Mouse (Mus musculus): ENCODE results near the gene Olfr898. TPM values are rescaled to one million over a fixed set of nuclear protein-coding genes. Genes with fewer than 3 reads are reported as not detected.

The Olfr898 gene
- not detected in 2 replicates for polyA plus RNA-seq (2012; rRNA removed; ENCODE audit: low replicate concordance)

DNA sequence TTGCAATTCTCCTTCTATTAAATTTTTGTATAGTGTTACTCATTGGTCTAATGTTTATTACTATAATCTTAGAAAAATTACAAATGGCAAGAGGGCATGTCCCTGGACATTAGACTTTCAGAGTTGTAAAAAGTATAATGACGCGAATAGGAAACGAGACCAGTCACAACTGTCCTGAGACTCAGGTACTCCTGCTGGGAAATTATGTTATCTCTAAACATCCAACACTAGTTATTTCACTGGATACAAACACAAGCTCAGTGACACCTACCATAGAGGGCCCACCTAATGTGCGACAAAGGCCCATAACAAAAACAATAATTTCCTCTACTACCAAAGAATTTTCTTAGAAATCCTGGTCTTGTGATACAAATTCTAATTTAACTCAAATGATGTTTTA is at the start of gene Olfr898:
Gene Olfr898, plus strand, starts transcription at position 301 of the 400 bp plus-strand sequence.

GRCm38 (mm10) chr9:38328760-38329159 is 19.5 kb upstream of the Olfr898 start, which contains the start of gene Olfr25:
TSS of gene Olfr25 (plus strand) at chr9:38329060.

GRCm38 (mm10) chr9:38366596-38366995 is 18.4 kb downstream of the Olfr898 start, which contains the start of gene Olfr250:
TSS of gene Olfr250 (plus strand) at chr9:38366896.

GRCm38 (mm10) chr9:38376786-38377185 is 28.6 kb downstream of the Olfr898 start, which contains the start of gene Olfr251:
TSS of gene Olfr251 (plus strand) at chr9:38377086.

DNA sequence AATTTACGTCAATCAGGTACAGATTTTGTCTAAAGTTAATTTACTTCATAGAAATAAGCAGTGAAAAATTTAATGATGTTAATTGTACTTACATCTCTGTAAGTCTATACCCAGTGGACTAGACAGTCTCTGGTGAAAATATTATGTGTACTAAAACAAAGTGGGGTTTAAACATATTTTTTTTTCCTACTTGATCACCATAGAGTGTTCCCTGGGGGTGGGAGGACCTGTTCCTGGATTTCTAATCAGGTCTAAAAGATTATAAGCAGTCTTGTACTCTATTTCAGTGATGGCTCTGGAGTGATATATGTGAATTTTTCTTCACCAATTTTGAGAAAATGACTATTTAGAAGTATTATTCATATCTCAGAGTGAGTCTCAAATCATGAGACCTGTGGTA is 53.2 kb downstream of the Olfr898 start, which contains the start of gene Olfr147:
Gene Olfr147, plus strand, starts transcription at position 301 of the 400 bp plus-strand sequence.

Other genes starting within 250 kb of the Olfr898 start
- not detected in 2 replicates for gene Olfr888, start 240.3 kb upstream of the Olfr898 start, polyA plus RNA-seq (2012; rRNA removed; ENCODE audit: low replicate concordance)
- gene Olfr889, start 233.2 kb upstream of the Olfr898 start, polyA plus RNA-seq (2012; rRNA removed; ENCODE audit: low replicate concordance): not detected in 2 replicates
- not detected in 2 replicates for gene Olfr890, start 205.9 kb upstream of the Olfr898 start, polyA plus RNA-seq (2012; rRNA removed; ENCODE audit: low replicate concordance)
- not detected in 2 replicates for gene Olfr891, start 167.6 kb upstream of the Olfr898 start, polyA plus RNA-seq (2012; rRNA removed; ENCODE audit: low replicate concordance)
- gene Olfr893, start 140.0 kb upstream of the Olfr898 start, polyA plus RNA-seq (2012; rRNA removed; ENCODE audit: low replicate concordance): not detected in 2 replicates
- gene Olfr894, start 130.4 kb upstream of the Olfr898 start, polyA plus RNA-seq (2012; rRNA removed; ENCODE audit: low replicate concordance): not detected in 2 replicates
- gene Olfr143, start 95.6 kb upstream of the Olfr898 start, polyA plus RNA-seq (2012; rRNA removed; ENCODE audit: low replicate concordance): not detected in 2 replicates
- not detected in 2 replicates for gene Olfr895, start 80.6 kb upstream of the Olfr898 start, polyA plus RNA-seq (2012; rRNA removed; ENCODE audit: low replicate concordance)
- not detected in 2 replicates for gene Olfr896-ps1, start 57.3 kb upstream of the Olfr898 start, polyA plus RNA-seq (2012; rRNA removed; ENCODE audit: low replicate concordance)
- gene Olfr25, start 19.4 kb upstream of the Olfr898 start, polyA plus RNA-seq (2012; rRNA removed; ENCODE audit: low replicate concordance): not detected in 2 replicates
- not detected in 2 replicates for gene Olfr250, start 18.5 kb downstream of the Olfr898 start, polyA plus RNA-seq (2012; rRNA removed; ENCODE audit: low replicate concordance)
- not detected in 2 replicates for gene Olfr251, start 28.7 kb downstream of the Olfr898 start, polyA plus RNA-seq (2012; rRNA removed; ENCODE audit: low replicate concordance)
- not detected in 2 replicates for gene Olfr147, start 53.3 kb downstream of the Olfr898 start, polyA plus RNA-seq (2012; rRNA removed; ENCODE audit: low replicate concordance)
- gene Olfr901, start 81.0 kb downstream of the Olfr898 start, polyA plus RNA-seq (2012; rRNA removed; ENCODE audit: low replicate concordance): not detected in 2 replicates
- gene Olfr902, start 99.2 kb downstream of the Olfr898 start, polyA plus RNA-seq (2012; rRNA removed; ENCODE audit: low replicate concordance): not detected in 2 replicates
- gene Olfr904, start 114.7 kb downstream of the Olfr898 start, polyA plus RNA-seq (2012; rRNA removed; ENCODE audit: low replicate concordance): not detected in 2 replicates
- gene Olfr905, start 122.7 kb downstream of the Olfr898 start, polyA plus RNA-seq (2012; rRNA removed; ENCODE audit: low replicate concordance): not detected in 2 replicates
- not detected in 2 replicates for gene Olfr906, start 138.7 kb downstream of the Olfr898 start, polyA plus RNA-seq (2012; rRNA removed; ENCODE audit: low replicate concordance)
- gene Olfr907, start 147.4 kb downstream of the Olfr898 start, polyA plus RNA-seq (2012; rRNA removed; ENCODE audit: low replicate concordance): not detected in 2 replicates
- gene Olfr911-ps1, start 173.2 kb downstream of the Olfr898 start, polyA plus RNA-seq (2012; rRNA removed; ENCODE audit: low replicate concordance): not detected in 2 replicates
- gene Olfr910, start 189.4 kb downstream of the Olfr898 start, polyA plus RNA-seq (2012; rRNA removed; ENCODE audit: low replicate concordance): not detected in 2 replicates
- gene Olfr912, start 231.8 kb downstream of the Olfr898 start, polyA plus RNA-seq (2012; rRNA removed; ENCODE audit: low replicate concordance): not detected in 2 replicates
- not detected in 2 replicates for gene Olfr913, start 244.3 kb downstream of the Olfr898 start, polyA plus RNA-seq (2012; rRNA removed; ENCODE audit: low replicate concordance)